Mouse (Mus musculus) heart, embryonic 10.5 days (tissue): ENCODE measurements around the gene Nudt16. TPM values are rescaled to one million over a fixed set of nuclear protein-coding genes. Genes with fewer than 3 reads are reported as not detected.

ENCODE experiments used
- polyA plus RNA-seq: library from polyadenylated mRNA; unstranded; fragments of >200 nt; fragmentation: Nextera tagmentation; extraction: Ambion mirVana; gene quantifications from 2 replicates; pipeline ENCODE4 v1.2.1, GENCODE M21; 2016

The Nudt16 gene
- polyA plus RNA-seq, 1 experiment from 2014 or later, result 10.2 TPM

Other genes starting within 250 kb of the Nudt16 start
- 118 and 120 TPM in 2 replicates for gene Mrpl3, start 78.6 kb downstream of the Nudt16 start, polyA plus RNA-seq
- not detected in 2 replicates for gene 1700080E11Rik, start 13.3 kb upstream of the Nudt16 start, polyA plus RNA-seq